Mouse (Mus musculus) adrenal gland, postnatal 4 days (tissue): ENCODE measurements around the gene Hist1h2be. TPM values are rescaled to one million over a fixed set of nuclear protein-coding genes. Genes with fewer than 3 reads are reported as not detected.
A peak's percentile ranks its signal among the peaks of the same experiment; 100 is the strongest.
"Not testable (repeated sequence)": the region's sequence is repeated elsewhere in the genome, so short reads cannot be mapped to it uniquely, and the experiment has no call there.

ENCODE experiments used
- DNase-seq, 2 experiments: peaks; one replicate each; pipeline ENCODE4 v3.0.0; 2021 to 2022; ENCODE audit warnings: low spot score in 2 of 2, mixed read lengths in 2 of 2
- total RNA-seq, 2 experiments: library from RNA; stranded (reverse); gene quantifications; 2 replicates each; pipeline ENCODE4 v1.2.3; 2021

Gene Hist1h2be
- total RNA-seq, 2 experiments from 2014 or later: 40.6 to 48.5 TPM

GRCm38 (mm10) chr13:23573034-23573897 is 47.7 kb downstream of the Hist1h2be start:
- not testable (repeated sequence) for DNase-seq

GRCm38 (mm10) chr13:23572218-23573033 is 48.5 kb downstream of the Hist1h2be start:
- DNase-seq: no peak

- DNase-seq: not testable (repeated sequence)
Observed at GRCm38 (mm10) chr13:23571504-23572217, 49.3 kb downstream of the Hist1h2be start.

- peak in 1 of 2 experiments; percentile 29 for DNase-seq
Observed at GRCm38 (mm10) chr13:23571022-23571503, 49.9 kb downstream of the Hist1h2be start, which contains the start of the genes Hist1h2ae and Hist1h2bg. Gene Hist1h2ae (minus strand): TSS chr13:23571220. Gene Hist1h2bg (plus strand): TSS chr13:23571396.

GRCm38 (mm10) chr13:23570261-23571021 is 50.5 kb downstream of the Hist1h2be start:
- DNase-seq: not testable (repeated sequence)

- DNase-seq: no peak
Observed at GRCm38 (mm10) chr13:23564482-23564881, 56.4 kb downstream of the Hist1h2be start.

GRCm38 (mm10) chr13:23562699-23563462 is 58.0 kb downstream of the Hist1h2be start:
- no peak for DNase-seq

GRCm38 (mm10) chr13:23561883-23562659 is 58.9 kb downstream of the Hist1h2be start, which contains the start of gene Hist1h3e:
Gene Hist1h3e (minus strand): TSS chr13:23562369.
- DNase-seq: peak; percentile 89 to 90

GRCm38 (mm10) chr13:23561531-23561882 is 59.4 kb downstream of the Hist1h2be start:
- DNase-seq: not testable (repeated sequence)

- DNase-seq: not testable (repeated sequence)
Observed at GRCm38 (mm10) chr13:23560699-23561098, 60.2 kb downstream of the Hist1h2be start.

GRCm38 (mm10) chr13:23556906-23557305 is 64.0 kb downstream of the Hist1h2be start:
- DNase-seq: no peak

GRCm38 (mm10) chr13:23555839-23556416 is 65.0 kb downstream of the Hist1h2be start:
- peak in 1 of 2 experiments; percentile 46 for DNase-seq

- DNase-seq: peak; percentile 48 to 64
Observed at GRCm38 (mm10) chr13:23554925-23555838, 65.7 kb downstream of the Hist1h2be start.

- no peak for DNase-seq
Observed at GRCm38 (mm10) chr13:23554393-23554792, 66.5 kb downstream of the Hist1h2be start.

- no peak for DNase-seq
Observed at GRCm38 (mm10) chr13:23552962-23553361, 68.0 kb downstream of the Hist1h2be start, which contains the start of gene Hist1h1d. Gene Hist1h1d (plus strand): TSS chr13:23553262.

- DNase-seq: no peak
Observed at GRCm38 (mm10) chr13:23551931-23552914, 68.7 kb downstream of the Hist1h2be start.
